Mouse (Mus musculus) stomach, embryonic 15.5 days (tissue): ENCODE results near the gene Psmg4. TPM values are rescaled to one million over a fixed set of nuclear protein-coding genes. Genes with fewer than 3 reads are reported as not detected.

Experiments
- ATAC-seq: fragments of 200-750 bp; cut with Nextera tagmentation; 2 replicates; pipeline ENCODE4 v1.8.0; 2017; ENCODE audit warnings: low read depth, moderate number of reproducible peaks, moderate TSS enrichment; ENCODE audit not compliant: insufficient read depth, low FRiP score
- H3K27ac ChIP-seq: fragments of 300-500 bp; sonication (generic); 2 replicates; pipeline ENCODE4 v1.5.1; 2015; ENCODE audit warnings: mild to moderate bottlenecking, inconsistent platforms
- H3K27me3 ChIP-seq: fragments of 300-500 bp; sonication (generic); replicated peaks from 2 replicates; pipeline ENCODE4 v1.6.1; 2015; ENCODE audit warnings: inconsistent platforms
- H3K36me3 ChIP-seq: fragments of 300-500 bp; sonication (generic); 2 replicates; pipeline ENCODE4 v1.6.1; 2015; ENCODE audit warnings: inconsistent platforms
- H3K4me1 ChIP-seq: fragments of 300-500 bp; sonication (generic); 2 replicates; pipeline ENCODE4 v1.6.1; 2015; ENCODE audit warnings: inconsistent platforms
- H3K4me2 ChIP-seq: fragments of 300-500 bp; sonication (generic); 2 replicates; pipeline ENCODE4 v1.6.1; 2015; ENCODE audit warnings: mild to moderate bottlenecking, inconsistent platforms
- H3K4me3 ChIP-seq: fragments of 300-500 bp; sonication (generic); replicated peaks from 2 replicates; pipeline ENCODE4 v1.5.1; 2015; ENCODE audit warnings: inconsistent platforms
- H3K9ac ChIP-seq: fragments of 300-500 bp; sonication (generic); 2 replicates; pipeline ENCODE4 v1.6.1; 2015; ENCODE audit warnings: inconsistent platforms
- H3K9me3 ChIP-seq: fragments of 300-500 bp; sonication (generic); 2 replicates; pipeline ENCODE4 v1.6.1; 2016; ENCODE audit warnings: inconsistent platforms
- WGBS: fragments of 180-500 bp; shearing (Covaris S2); methylation state at CpG from one replicate; pipeline ENCODE4 v1.1.7; 2015; 5-methylcytosine and 5-hydroxymethylcytosine counted together
- polyA plus RNA-seq: library from polyadenylated mRNA; unstranded; fragments of >200 nt; fragmentation: Nextera tagmentation; extraction: Ambion mirVana; gene quantifications from 2 replicates; pipeline ENCODE4 v1.2.1, GENCODE M21; 2015

The Psmg4 gene
- polyA plus RNA-seq, 1 experiment from 2014 or later: 82.4 TPM

GRCm38 (mm10) chr13:34131011-34131707 is 31.6 kb upstream of the Psmg4 start:
- no peaks in the 10 kb centered on the region for H3K36me3 ChIP-seq
- H3K27me3 ChIP-seq: peaks cover 10% of the 10 kb centered on the region
- peak overlapping the region; percentile 63 for H3K4me3 ChIP-seq
- WGBS: under 1% methylated on average over 24 of the region's 24 CpGs
- H3K4me2 ChIP-seq: peak overlapping the region; percentile 86
- H3K9me3 ChIP-seq: no peaks in the 10 kb centered on the region
- H3K4me1 ChIP-seq: peaks cover 25% of the 10 kb centered on the region
- peak overlapping the region; percentile 2; the same call in 1 of the 2 replicates for H3K9ac ChIP-seq
- H3K27ac ChIP-seq: peak overlapping the region; percentile 53; the same call in 1 of the 2 replicates
- peak; percentile 23; the same call in 1 of the 2 replicates for ATAC-seq

GRCm38 (mm10) chr13:34131708-34132060 is 31.1 kb upstream of the Psmg4 start:
- WGBS: 7% methylated on average over 10 of the region's 10 CpGs
- Histone ChIP-seq H3K27ac (peak overlapping the region; percentile 53; the same call in 1 of the 2 replicates), H3K9me3 (no peaks in the 10 kb centered on the region), H3K36me3 (no peaks in the 10 kb centered on the region), H3K27me3 (peaks cover 10% of the 10 kb centered on the region), H3K4me2 (peak overlapping the region; percentile 86), H3K4me3 (peak overlapping the region; percentile 63), H3K9ac (peak overlapping the region; percentile 2; the same call in 1 of the 2 replicates), H3K4me1 (peaks cover 25% of the 10 kb centered on the region)
- ATAC-seq: no peak

- Histone ChIP-seq H3K27ac (no peak overlapping the region), H3K27me3 (peaks cover 10% of the 10 kb centered on the region), H3K36me3 (no peaks in the 10 kb centered on the region), H3K9ac (no peak overlapping the region), H3K4me2 (peak overlapping the region; percentile 86), H3K4me3 (0 out of 2 replicates have a peak overlapping the region, but pooled peaks have one; percentile 2), H3K9me3 (no peaks in the 10 kb centered on the region), H3K4me1 (peaks cover 25% of the 10 kb centered on the region)
- whole genome bisulfite sequencing: 14% methylated on average over 15 of the region's 15 CpGs
- ATAC-seq: no peak
These were observed 30.5 kb upstream of the Psmg4 start for GRCm38 (mm10) chr13:34132299-34132698.

GRCm38 (mm10) chr13:34132875-34133274 is 29.9 kb upstream of the Psmg4 start:
- no peak for ATAC-seq
- Histone ChIP-seq H3K4me2 (no peak overlapping the region), H3K27me3 (peaks cover 10% of the 10 kb centered on the region), H3K27ac (no peak overlapping the region), H3K9me3 (no peaks in the 10 kb centered on the region), H3K36me3 (no peaks in the 10 kb centered on the region), H3K9ac (no peak overlapping the region), H3K4me1 (peaks cover 25% of the 10 kb centered on the region), H3K4me3 (no peak overlapping the region)
- WGBS: 45% methylated on average over 6 of the region's 6 CpGs

- ATAC-seq: no peak
- Histone ChIP-seq H3K9ac (no peak overlapping the region), H3K9me3 (no peaks in the 10 kb centered on the region), H3K27me3 (peaks cover 10% of the 10 kb centered on the region), H3K27ac (no peak overlapping the region), H3K4me3 (no peak overlapping the region), H3K36me3 (no peaks in the 10 kb centered on the region), H3K4me2 (peak overlapping the region; percentile 22; the same call in 1 of the 2 replicates), H3K4me1 (peaks cover 25% of the 10 kb centered on the region)
- WGBS: 23% methylated on average over 15 of the region's 15 CpGs
These were observed 29.3 kb upstream of the Psmg4 start for GRCm38 (mm10) chr13:34133326-34134071.

GRCm38 (mm10) chr13:34134276-34134675 is 28.5 kb upstream of the Psmg4 start:
- Histone ChIP-seq H3K36me3 (no peaks in the 10 kb centered on the region), H3K27me3 (peaks cover 10% of the 10 kb centered on the region), H3K4me1 (peaks cover 20% of the 10 kb centered on the region), H3K9me3 (no peaks in the 10 kb centered on the region), H3K4me3 (no peak overlapping the region), H3K4me2 (no peak overlapping the region), H3K27ac (no peak overlapping the region), H3K9ac (no peak overlapping the region)
- WGBS: 75% methylated on average over 7 of the region's 7 CpGs
- no peak for ATAC-seq

GRCm38 (mm10) chr13:34136605-34137004 is 26.2 kb upstream of the Psmg4 start:
- Histone ChIP-seq H3K27ac (no peak overlapping the region), H3K4me1 (peaks cover 8% of the 10 kb centered on the region), H3K27me3 (peaks cover 7% of the 10 kb centered on the region), H3K36me3 (no peaks in the 10 kb centered on the region), H3K4me2 (no peak overlapping the region), H3K9ac (no peak overlapping the region), H3K9me3 (no peaks in the 10 kb centered on the region), H3K4me3 (no peak overlapping the region)
- ATAC-seq: peak; percentile 50; the same call in 1 of the 2 replicates
- WGBS: 51% methylated on average over 7 of the region's 7 CpGs

- ATAC-seq: no peak
These were observed 19.4 kb upstream of the Psmg4 start for GRCm38 (mm10) chr13:34143389-34143788.

GRCm38 (mm10) chr13:34146916-34147315 is 15.8 kb upstream of the Psmg4 start:
- Histone ChIP-seq H3K27me3 (no peaks in the 10 kb centered on the region), H3K36me3 (no peaks in the 10 kb centered on the region), H3K4me2 (no peak overlapping the region), H3K9me3 (no peaks in the 10 kb centered on the region), H3K4me1 (peaks cover 18% of the 10 kb centered on the region), H3K4me3 (no peak overlapping the region), H3K27ac (no peak overlapping the region), H3K9ac (no peak overlapping the region)
- no peak for ATAC-seq
- WGBS: 54% methylated on average over 3 of the region's 3 CpGs

More at GRCm38 (mm10) chr13:34143389-34143788, 19.4 kb upstream of the Psmg4 start:
- Histone ChIP-seq H3K9ac (no peak overlapping the region), H3K4me1 (no peaks in the 10 kb centered on the region), H3K4me2 (no peak overlapping the region), H3K27ac (no peak overlapping the region), H3K36me3 (no peaks in the 10 kb centered on the region), H3K9me3 (no peaks in the 10 kb centered on the region), H3K4me3 (no peak overlapping the region), H3K27me3 (no peaks in the 10 kb centered on the region)
- 47% methylated on average over 5 of the region's 5 CpGs for whole genome bisulfite sequencing

GRCm38 (mm10) chr13:34148181-34148580 is 14.6 kb upstream of the Psmg4 start:
- Histone ChIP-seq H3K4me1 (peaks cover 18% of the 10 kb centered on the region), H3K27ac (no peak overlapping the region), H3K27me3 (no peaks in the 10 kb centered on the region), H3K4me3 (no peak overlapping the region), H3K4me2 (no peak overlapping the region; the same call in 1 of the 2 replicates), H3K36me3 (no peaks in the 10 kb centered on the region), H3K9ac (no peak overlapping the region), H3K9me3 (no peaks in the 10 kb centered on the region)
- no peak for ATAC-seq
- WGBS: 71% methylated on average over 3 of the region's 3 CpGs

- WGBS: 3% methylated on average over 23 of the region's 23 CpGs
- peak overlapping the region; percentile 74 for H3K4me2 ChIP-seq
- peak; percentile 64; the same call in 1 of the 2 replicates for ATAC-seq
These were observed 13.9 kb upstream of the Psmg4 start for GRCm38 (mm10) chr13:34148767-34149392.

More at GRCm38 (mm10) chr13:34148767-34149392, 13.9 kb upstream of the Psmg4 start:
- H3K4me1 ChIP-seq: peaks cover 18% of the 10 kb centered on the region
- H3K9me3 ChIP-seq: no peaks in the 10 kb centered on the region
- H3K9ac ChIP-seq: peak overlapping the region; percentile 36; the same call in 1 of the 2 replicates
- H3K27me3 ChIP-seq: no peaks in the 10 kb centered on the region
- peak overlapping the region; percentile 47 for H3K4me3 ChIP-seq
- peak overlapping the region; percentile 68 for H3K27ac ChIP-seq
- H3K36me3 ChIP-seq: no peaks in the 10 kb centered on the region
